Mouse (Mus musculus) liver, adult (tissue): ENCODE data around the gene Lmnb2.

Experiments used
- GATA4 ChIP-seq: IDR thresholded peaks from 2 replicates; pipeline ENCODE4 v1.6.1; 2014; ENCODE audit warnings: mild to moderate bottlenecking, low read length; ENCODE audit not compliant: insufficient replicate concordance

The Lmnb2 gene

DNA sequence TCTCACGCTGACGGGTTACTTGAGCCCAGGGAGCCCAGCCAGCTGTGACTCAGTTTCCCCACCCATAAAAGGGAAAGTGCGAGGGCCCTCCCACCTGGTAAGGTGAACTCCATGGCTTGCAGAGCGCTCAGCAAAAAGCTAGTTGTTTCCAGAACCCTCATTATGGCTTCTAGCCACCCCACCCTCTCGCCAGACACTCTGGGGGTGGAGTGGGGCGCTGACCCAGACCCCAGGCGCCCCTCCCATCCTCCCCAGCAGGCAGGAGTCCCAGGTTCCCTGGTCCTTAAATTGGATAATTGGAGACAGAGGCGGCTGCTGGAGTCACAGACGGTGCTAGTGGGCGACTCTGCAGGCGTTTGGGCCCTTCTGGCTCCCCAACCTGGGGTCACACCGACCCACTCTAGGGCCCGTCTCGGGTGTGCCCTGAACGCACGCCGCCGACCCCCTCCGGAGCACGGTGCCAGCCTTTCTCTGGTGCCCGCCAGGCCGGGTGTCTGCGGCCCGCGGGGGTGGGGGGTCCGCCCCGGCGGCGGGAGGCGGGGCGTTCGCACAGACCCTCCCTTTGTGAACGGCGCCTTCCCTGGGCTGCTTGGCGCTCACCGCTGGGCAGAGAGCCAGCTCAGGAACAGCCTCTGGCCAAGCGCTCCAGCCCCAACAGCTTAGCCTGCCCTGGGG lies 18.2 kb upstream of the Lmnb2 start:
- no peak for TF ChIP-seq GATA4

DNA sequence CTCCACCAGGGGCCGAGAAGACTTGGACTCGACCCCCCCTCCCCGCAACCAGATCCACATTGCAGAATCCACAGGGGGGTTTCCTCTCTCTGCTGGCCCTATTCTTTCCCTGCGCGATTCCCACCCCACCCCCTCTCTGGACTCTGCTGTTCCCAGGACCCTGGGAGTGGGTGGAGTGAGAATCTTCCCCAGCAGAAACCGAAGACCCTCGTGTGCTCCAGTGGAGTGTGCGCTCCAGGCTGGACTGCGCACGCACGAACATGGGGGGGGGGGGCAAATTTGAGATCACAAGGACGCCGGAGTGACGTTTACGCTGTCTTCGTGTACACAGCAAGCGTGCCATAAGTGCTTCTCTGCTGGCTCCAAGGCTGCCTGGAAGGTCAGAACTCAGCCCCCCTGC lies 17.7 kb upstream of the Lmnb2 start:
- no peak for TF ChIP-seq GATA4

DNA sequence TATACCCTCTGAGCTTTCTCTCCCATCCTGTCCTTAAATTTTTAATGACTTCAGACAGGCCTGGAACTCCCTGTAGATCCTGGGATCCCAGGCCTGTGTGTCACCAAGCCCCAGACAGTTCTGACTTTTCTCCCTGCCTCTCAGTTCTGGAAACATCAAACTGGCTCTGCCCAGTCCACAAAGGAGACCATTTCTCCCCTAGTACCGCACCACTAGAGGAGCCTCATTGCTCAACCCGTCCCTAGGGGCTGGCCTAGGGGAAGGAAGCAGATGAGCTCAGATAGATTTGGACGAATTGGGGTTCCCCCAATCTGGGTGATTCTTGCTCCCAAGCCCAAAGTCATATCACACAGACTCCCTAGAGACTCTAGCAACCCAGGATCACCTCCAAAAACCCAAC lies 17.2 kb upstream of the Lmnb2 start:
- TF ChIP-seq GATA4: no peak

DNA sequence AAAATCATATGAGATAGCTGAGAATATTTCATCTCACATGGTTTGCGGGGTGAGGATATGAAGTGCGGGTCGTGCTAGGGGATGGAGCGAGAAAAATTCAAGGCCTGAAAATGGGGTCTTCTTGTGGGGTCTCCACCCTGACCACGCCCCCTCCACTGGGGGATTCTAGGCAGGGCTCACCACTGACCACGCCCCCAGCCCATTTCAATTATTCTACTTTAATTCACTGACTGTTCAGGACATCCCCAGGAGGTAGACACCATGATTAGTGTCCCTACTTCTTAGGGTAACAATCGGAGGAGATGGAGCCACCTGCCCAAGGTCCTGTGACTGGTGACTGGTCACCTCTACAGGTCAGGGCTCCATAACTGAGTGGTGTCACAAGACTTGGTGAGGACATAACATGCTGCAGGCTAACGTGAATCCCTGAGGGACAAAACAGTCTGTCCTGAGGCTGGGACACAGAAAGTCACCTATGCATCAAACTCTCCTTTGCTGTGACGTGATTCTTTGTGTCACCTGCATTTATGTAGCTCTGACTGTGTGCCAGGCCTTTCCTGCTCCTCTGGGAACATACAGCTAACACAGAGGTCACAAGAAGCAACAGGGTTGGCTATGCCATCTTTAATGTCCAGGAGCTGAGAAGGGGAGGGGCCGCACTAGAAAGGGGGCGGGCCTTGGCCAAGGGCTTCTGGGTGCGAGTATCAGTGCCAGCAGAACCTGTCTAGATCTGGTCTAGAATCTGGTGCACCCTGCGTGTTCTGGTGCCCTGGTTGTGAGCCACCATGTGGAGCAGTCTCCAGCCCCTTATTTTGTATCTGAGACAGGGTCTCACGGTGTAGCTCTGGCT lies 16.3 kb upstream of the Lmnb2 start:
- no peak for TF ChIP-seq GATA4

DNA sequence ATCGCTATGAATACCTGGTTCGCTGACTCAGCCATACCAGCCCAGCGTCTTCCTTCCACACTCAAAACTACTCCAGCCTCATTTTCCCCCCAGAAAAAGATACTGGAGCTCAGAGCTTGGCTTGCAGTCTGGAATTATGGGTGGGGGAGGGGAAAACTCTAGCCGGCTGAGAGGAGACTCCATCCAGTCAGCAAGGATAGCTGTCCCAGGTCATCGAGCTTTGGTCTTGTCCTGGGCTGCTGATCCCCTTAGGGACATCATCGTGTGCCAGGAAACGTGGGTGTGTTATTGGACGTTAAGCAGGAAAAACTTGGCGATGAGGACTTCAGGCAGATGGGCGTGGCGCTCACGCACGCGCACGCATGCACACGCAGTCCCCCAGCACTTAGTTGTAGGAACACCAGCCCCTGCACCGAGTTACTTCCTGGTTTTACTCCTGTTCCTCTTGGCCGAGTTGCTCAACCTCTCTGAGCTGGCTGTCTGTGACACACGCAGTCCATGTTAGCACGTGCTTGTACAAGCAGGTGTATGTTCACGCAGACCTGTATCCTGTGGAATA lies 15.5 kb upstream of the Lmnb2 start:
- TF ChIP-seq GATA4: no peak

DNA sequence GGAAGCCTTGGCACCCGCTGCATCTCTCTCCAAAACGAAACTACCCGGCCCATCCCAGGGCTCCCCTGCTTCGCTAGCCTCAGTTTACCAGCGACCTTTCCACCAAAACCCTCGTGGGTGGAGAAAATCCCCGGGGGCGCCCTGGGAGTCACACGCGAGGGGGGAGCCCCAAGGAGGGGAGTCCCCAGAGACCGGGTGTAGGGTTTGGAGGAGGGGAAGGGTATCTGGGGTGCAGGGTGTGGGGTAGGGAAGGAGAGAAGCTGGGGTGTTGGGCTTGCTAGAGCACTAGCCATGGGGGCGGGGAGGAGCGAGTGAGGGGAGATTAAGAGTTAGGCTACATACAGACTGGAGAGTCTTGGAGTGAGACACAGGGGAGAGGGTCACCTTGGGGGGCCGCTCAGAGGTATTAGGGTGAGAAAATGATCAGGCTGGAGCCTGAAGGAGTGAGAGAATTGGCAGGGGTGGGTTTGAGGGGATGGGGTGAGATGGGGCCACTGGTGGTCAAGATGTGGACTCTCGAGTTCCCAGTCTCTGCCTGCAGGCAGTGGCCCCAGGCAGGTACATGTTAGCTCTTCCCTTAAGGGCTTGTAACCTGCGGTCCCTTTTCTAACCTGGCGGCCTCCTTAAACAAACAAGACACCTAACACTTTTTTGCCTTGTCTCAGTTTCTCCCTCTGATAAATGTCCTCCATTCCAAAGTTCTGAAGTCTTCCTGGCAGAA lies 14.8 kb upstream of the Lmnb2 start:
- TF ChIP-seq GATA4: no peak

DNA sequence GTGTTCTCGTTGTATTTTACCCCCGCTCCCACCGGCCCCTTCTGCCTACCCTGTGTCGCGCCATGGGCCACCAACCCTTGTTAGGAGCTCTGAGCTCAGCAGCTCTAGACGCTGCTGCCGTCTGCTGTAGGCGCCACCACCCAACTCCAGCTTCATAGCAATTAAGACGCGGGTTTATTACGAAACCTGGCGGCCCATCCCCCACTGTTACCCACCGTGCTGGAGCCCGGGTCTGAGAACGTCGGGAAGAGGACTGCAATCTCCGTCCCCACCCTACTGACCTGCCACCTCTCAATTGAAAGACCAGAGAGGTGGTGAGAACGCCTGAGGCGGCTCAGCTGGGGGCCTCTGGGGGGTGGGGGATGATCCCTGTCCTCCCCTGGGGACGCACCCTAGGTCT lies 14.2 kb upstream of the Lmnb2 start:
- TF ChIP-seq GATA4: no peak

DNA sequence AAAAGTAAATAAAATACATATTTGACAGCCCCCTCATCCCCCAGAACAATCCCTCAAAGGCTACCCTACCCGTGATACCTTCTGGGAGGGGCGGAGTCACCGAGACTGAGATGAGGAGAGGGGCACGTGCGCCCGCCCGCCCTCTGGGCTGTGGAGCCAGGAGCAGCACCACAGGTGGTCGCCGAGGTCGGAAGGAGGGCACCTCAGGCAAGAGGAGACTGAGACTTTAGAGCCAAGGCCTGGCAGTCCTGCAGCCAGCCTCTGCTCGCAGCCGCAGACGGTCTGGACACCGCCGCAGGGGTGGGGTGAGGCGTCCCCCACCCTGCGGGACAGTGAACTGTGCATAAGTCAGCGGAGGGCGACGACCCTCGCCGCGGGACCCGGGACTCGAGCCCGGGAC lies 13.7 kb upstream of the Lmnb2 start:
- no peak for TF ChIP-seq GATA4

DNA sequence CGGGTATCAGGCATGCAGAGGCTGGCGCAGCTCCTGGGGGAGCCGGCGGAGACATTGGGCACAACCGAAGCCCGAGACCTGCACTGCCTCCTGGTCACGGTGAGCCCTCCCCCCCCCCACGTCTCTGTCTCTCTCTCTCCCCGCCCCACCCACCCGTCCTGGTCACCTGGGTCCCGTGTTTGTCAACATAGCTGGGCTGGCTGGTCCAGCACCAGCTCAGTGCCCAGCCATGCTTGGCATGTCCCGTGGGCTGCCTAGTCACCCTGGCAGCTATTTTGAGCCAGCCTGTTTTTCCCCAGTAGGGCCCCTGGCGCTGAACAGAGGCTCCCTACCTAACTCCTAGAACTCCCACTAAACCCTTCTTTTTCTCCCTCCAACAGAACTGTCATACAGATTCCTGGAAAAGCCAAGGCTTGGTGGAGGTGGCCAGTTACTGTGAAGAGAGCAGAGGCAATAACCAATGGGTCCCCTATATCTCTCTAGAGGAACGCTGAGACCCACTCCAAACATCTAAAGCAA lies 13.2 kb upstream of the Lmnb2 start:
- TF ChIP-seq GATA4: no peak

DNA sequence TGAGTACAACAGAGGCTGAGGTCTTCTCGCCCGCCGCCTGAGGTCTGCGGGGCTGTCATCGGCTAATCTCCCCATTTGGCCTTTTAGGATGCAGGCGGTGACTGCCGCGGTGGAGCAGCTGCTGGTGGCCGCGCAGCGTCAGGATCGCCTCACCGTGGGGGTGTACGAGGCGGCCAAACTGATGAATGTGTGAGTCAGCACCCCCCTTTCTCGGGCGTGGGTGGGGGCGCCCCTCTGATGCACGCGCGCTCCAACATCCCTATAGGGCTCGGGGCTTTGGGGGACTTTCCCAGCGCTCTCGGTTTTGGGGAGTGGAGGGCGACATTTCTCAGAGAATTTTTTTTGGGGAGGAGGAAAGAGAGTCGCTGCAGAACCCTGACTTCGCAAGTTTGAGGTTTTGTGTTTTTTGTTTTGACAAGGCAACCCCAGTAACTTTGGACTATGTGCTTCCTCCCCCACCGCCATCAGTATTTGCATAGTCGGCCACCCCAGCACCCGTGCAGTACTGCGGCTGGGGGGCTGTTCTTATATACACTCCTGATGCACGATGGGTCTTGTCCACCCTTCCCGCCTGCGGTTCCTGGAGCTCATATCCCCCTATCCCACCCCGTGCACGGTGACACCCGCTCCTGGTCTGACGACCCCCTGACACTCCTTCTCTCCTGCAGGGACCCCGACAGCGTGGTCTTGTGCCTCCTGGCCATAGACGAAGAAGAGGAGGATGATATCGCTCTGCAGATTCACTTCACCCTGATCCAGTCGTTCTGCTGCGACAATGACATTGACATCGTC lies 12.5 kb upstream of the Lmnb2 start:
- no peak for TF ChIP-seq GATA4

DNA sequence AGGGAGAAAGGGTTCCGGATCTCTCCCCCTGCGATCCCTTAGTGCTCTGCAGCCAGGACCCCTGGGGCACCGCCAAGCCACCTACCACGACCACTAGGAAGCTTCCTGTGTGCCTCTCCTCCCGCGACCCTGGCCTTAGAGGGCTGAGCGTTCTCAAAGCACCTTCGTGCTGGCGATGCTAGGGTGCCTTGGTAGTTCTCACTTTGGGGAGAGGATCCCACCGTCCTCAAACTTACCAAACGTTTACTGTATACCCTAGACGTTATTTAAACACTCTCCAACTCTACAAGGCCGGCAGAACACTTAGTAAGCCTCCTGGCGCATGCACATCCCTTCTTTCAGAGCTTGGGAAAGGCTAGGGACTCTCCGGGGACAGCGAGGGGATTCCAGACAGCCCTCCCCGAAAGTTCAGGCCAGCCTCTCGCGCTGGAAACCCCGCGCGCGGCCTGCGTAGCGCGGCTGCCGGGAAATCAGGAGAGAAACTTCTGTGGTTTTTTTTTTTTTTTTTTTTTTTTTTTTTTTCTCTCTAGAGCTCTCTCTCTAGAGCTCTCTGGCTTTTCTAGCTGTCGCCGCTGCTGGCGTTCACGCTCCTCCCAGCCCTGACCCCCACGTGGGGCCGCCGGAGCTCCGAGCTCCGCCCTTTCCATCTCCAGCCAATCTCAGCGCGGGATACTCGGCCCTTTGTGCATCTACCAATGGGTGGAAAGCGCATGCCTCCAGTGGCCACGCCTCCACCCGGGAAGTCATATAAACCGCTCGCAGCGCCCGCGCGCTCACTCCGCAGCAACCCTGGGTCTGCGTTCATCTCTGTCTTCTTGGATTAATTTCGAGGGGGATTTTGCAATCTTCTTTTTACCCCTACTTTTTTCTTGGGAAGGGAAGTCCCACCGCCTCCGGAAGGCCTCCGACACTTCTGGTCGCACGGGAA lies 11.5 kb upstream of the Lmnb2 start, which contains the start of gene Gadd45b:
Gene Gadd45b (plus strand): TSS at position 775 of the 928 bp plus-strand sequence.
- TF ChIP-seq GATA4: no peak

DNA sequence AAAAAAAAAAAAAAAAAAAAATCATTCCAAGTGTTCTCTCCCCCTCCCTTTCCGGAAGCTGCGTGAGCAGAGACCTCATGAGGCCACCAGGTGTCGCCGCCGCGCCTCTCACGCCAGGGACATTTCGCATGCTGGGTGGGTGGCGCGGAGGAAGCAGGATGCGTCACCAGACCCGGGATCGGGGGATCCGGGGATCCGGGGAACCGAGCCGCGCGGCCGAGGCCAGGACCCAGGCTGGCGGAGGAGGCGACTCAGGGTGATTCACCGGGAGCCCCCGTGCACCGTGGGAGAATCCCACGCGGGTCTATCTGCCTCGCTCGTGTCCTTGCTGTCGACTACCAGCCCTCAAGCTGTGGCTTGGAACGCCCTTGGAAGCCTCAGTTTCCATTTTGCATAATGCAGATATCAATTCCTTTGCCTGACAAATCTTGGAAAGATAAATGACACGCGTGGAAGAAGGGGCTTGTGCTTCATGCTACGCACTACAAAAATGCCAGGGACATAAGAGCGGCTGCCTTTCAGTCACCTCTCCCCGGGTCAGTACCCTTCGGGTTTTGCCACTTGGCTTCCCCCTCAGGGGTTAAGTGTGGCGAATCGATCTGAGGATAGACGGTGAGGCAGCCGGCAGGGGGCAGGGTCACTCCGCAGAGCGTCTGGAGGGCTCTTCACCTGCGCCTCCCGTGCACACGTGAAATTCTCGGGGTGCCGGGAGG lies 10.7 kb upstream of the Lmnb2 start:
- peak; percentile 12; the same call in 1 of the 2 replicates for TF ChIP-seq GATA4

DNA sequence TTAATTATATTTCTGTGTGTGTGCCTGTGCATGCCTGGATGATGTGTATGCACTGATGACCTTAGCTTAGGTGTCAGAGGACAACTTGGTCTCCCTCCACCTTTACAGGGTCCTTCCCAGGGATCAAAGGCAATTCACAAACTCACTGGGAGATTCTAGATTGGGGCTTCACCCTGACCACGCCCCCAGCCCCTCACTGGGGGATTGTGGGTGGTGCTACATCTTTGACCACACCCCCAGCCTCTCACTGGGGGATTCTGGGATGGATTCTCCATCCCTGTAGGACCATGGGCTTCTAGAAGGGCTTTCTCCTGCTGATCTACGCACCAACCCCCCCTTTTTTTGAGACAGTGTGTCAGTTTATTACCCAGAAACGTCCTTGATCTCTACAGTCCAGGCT lies 7.4 kb upstream of the Lmnb2 start:
- TF ChIP-seq GATA4: no peak
